Mouse (Mus musculus): Measurements from ENCODE around the gene Coro1b.
A peak's percentile ranks its signal among the peaks of the same experiment; 100 is the strongest.

The Coro1b gene

GRCm38 (mm10) chr19:4162646-4163542 lies 14.5 kb downstream of the Coro1b start, which contains the start of gene Rps6kb2:
TSS of gene Rps6kb2 (minus strand) at chr19:4163354.
- DNase-seq = peak; percentile 96

GRCm38 (mm10) chr19:4163543-4163887 lies 15.1 kb downstream of the Coro1b start:
- DNase-seq = no peak

GRCm38 (mm10) chr19:4164100-4164499 lies 15.7 kb downstream of the Coro1b start:
- no peak for DNase-seq

- DNase-seq = no peak
Measured at GRCm38 (mm10) chr19:4164721-4165120, 16.3 kb downstream of the Coro1b start.

- no peak for DNase-seq
Measured at GRCm38 (mm10) chr19:4166678-4167476, 18.5 kb downstream of the Coro1b start.

- DNase-seq = peak; percentile 99
Measured at GRCm38 (mm10) chr19:4169378-4169784, 21.0 kb downstream of the Coro1b start.

GRCm38 (mm10) chr19:4169810-4170209 lies 21.4 kb downstream of the Coro1b start:
- DNase-seq = no peak

- DNase-seq = no peak
Measured at GRCm38 (mm10) chr19:4170723-4171392, 22.4 kb downstream of the Coro1b start.

- DNase-seq = no peak
Measured at GRCm38 (mm10) chr19:4171393-4172290, 23.2 kb downstream of the Coro1b start.

GRCm38 (mm10) chr19:4172925-4173324 lies 24.5 kb downstream of the Coro1b start:
- no peak for DNase-seq

GRCm38 (mm10) chr19:4175368-4175947 lies 27.0 kb downstream of the Coro1b start, which contains the start of gene Carns1:
TSS of gene Carns1 (minus strand) at chr19:4175479.
- no peak for DNase-seq

- no peak for DNase-seq
Measured at GRCm38 (mm10) chr19:4180411-4180810, 32.0 kb downstream of the Coro1b start.

GRCm38 (mm10) chr19:4181892-4182291 lies 33.5 kb downstream of the Coro1b start:
- peak; percentile 70 for DNase-seq

GRCm38 (mm10) chr19:4183689-4184088 lies 35.3 kb downstream of the Coro1b start:
- DNase-seq = no peak

GRCm38 (mm10) chr19:4184976-4185975 lies 36.9 kb downstream of the Coro1b start:
- DNase-seq = no peak

GRCm38 (mm10) chr19:4187303-4187702 lies 38.9 kb downstream of the Coro1b start:
- DNase-seq = no peak

- DNase-seq = no peak
Measured at GRCm38 (mm10) chr19:4189051-4189620, 40.7 kb downstream of the Coro1b start.

- DNase-seq = no peak
Measured at GRCm38 (mm10) chr19:4190831-4191334, 42.5 kb downstream of the Coro1b start, which contains the start of gene Tbc1d10c. TSS of gene Tbc1d10c (minus strand) at chr19:4191284.

- peak; percentile 98 for DNase-seq
Measured at GRCm38 (mm10) chr19:4191528-4192250, 43.3 kb downstream of the Coro1b start, which contains the start of gene Ppp1ca. TSS of gene Ppp1ca (plus strand) at chr19:4192065.
